Mouse (Mus musculus): ENCODE measurements around the gene Kl. TPM values are rescaled to one million over a fixed set of nuclear protein-coding genes. Genes with fewer than 3 reads are reported as not detected.
A peak's percentile ranks its signal among the peaks of the same experiment; 100 is the strongest.

Kl gene
- polyA plus RNA-seq, 1 experiment, result 0.69 TPM

DNA sequence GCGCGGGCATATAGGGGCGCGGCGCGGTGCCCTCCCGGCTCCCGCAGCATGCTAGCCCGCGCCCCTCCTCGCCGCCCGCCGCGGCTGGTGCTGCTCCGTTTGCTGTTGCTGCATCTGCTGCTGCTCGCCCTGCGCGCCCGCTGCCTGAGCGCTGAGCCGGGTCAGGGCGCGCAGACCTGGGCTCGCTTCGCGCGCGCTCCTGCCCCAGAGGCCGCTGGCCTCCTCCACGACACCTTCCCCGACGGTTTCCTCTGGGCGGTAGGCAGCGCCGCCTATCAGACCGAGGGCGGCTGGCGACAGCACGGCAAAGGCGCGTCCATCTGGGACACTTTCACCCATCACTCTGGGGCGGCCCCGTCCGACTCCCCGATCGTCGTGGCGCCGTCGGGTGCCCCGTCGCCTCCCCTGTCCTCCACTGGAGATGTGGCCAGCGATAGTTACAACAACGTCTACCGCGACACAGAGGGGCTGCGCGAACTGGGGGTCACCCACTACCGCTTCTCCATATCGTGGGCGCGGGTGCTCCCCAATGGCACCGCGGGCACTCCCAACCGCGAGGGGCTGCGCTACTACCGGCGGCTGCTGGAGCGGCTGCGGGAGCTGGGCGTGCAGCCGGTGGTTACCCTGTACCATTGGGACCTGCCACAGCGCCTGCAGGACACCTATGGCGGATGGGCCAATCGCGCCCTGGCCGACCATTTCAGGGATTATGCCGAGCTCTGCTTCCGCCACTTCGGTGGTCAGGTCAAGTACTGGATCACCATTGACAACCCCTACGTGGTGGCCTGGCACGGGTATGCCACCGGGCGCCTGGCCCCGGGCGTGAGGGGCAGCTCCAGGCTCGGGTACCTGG is 488 bp downstream of the Kl start:
- H3K36me3 ChIP-seq (ENCODE audit: control insufficient read depth, insufficient read depth, low read length, poor library complexity, severe bottlenecking), result no peaks in the 10 kb centered on the region
- peak overlapping the region; percentile 56 for H3K4me3 ChIP-seq (ENCODE audit: low read depth, low read length)
- H3K27ac ChIP-seq (ENCODE audit: insufficient read depth, low read length), result no peak overlapping the region
- peaks cover 12% of the 10 kb centered on the region; the same call in 1 of the 2 replicates for H3K27me3 ChIP-seq (ENCODE audit: control insufficient read depth, insufficient read depth, low read length, poor library complexity, severe bottlenecking)
- TF ChIP-seq POLR2A (IDR thresholded peaks at IDR 0.05; ENCODE audit: insufficient read depth, low read length), result no peak
- no peak for TF ChIP-seq EP300 (IDR thresholded peaks at IDR 0.05; ENCODE audit: insufficient read depth, low read depth, low read length)
- TF ChIP-seq CTCF (IDR thresholded peaks at IDR 0.05; ENCODE audit: low read depth, low read length), result no peak
- H3K9me3 ChIP-seq (replicated peaks; ENCODE audit: control insufficient read depth, insufficient read depth, low read length, poor library complexity, severe bottlenecking), result no peaks in the 10 kb centered on the region
- H3K9ac ChIP-seq (ENCODE audit: low read depth, poor library complexity, severe bottlenecking), result peak overlapping the region; percentile 35
- no peaks in the 10 kb centered on the region for H3K4me1 ChIP-seq (ENCODE audit: control insufficient read depth, insufficient read depth, low read length)

DNA sequence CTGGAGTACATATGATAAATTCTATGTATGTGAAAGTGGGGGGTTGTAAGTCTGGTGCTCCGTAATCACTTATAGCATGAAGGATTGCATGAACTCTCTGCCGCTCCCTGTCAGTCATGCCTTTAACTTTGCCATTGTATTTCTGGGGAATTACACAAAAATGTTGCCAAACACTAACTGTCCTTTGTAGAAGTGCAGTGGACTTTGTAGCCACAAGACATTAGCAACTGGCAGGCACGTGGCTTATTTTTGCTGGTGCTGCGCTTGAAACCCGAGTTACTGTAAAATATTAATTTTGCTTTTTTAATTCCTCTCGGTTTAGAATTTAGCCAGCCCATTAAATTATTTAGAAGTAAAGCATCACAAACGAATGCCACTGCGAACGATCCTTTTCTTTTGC is 2.4 kb downstream of the Kl start:
- no peaks in the 10 kb centered on the region for H3K9me3 ChIP-seq (replicated peaks; ENCODE audit: control insufficient read depth, insufficient read depth, low read length, poor library complexity, severe bottlenecking)
- H3K4me3 ChIP-seq (ENCODE audit: low read depth, low read length), result no peak overlapping the region
- no peaks in the 10 kb centered on the region for H3K4me1 ChIP-seq (ENCODE audit: control insufficient read depth, insufficient read depth, low read length)
- H3K9ac ChIP-seq (ENCODE audit: low read depth, poor library complexity, severe bottlenecking), result no peak overlapping the region
- no peak overlapping the region for H3K27ac ChIP-seq (ENCODE audit: insufficient read depth, low read length)
- H3K27me3 ChIP-seq (ENCODE audit: control insufficient read depth, insufficient read depth, low read length, poor library complexity, severe bottlenecking), result peaks cover 12% of the 10 kb centered on the region; the same call in 1 of the 2 replicates
- no peaks in the 10 kb centered on the region for H3K36me3 ChIP-seq (ENCODE audit: control insufficient read depth, insufficient read depth, low read length, poor library complexity, severe bottlenecking)
- TF ChIP-seq POLR2A (IDR thresholded peaks at IDR 0.05; ENCODE audit: insufficient read depth, low read length) (no peak), CTCF (IDR thresholded peaks at IDR 0.05; ENCODE audit: low read depth, low read length) (no peak), EP300 (IDR thresholded peaks at IDR 0.05; ENCODE audit: insufficient read depth, low read depth, low read length) (no peak)

DNA sequence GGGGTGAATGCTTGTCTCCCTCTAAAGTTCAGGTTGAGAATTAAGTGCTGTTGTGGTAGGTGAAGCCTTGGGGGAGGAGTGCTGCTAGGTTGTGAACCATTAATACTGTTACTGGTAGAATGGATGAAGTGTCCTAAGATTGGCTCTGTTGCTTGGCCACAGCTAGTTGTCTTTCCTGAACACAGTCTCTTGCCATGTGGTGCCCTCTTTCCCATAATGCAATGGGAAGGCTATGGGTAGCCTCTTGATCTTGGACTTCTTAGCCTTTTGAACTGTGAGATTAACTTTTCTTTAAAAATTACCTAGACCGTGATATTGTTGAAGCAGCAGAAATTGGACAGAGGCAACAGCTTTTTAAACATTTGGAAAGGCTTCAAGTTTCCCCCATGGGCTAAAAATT is 7.5 kb downstream of the Kl start:
- Histone ChIP-seq H3K9me3 (replicated peaks; ENCODE audit: control insufficient read depth, insufficient read depth, low read length, poor library complexity, severe bottlenecking) (no peaks in the 10 kb centered on the region), H3K36me3 (ENCODE audit: control insufficient read depth, insufficient read depth, low read length, poor library complexity, severe bottlenecking) (no peaks in the 10 kb centered on the region), H3K4me1 (ENCODE audit: control insufficient read depth, insufficient read depth, low read length) (peaks cover 2% of the 10 kb centered on the region), H3K9ac (ENCODE audit: low read depth, poor library complexity, severe bottlenecking) (no peak overlapping the region), H3K4me3 (ENCODE audit: low read depth, low read length) (no peak overlapping the region), H3K27me3 (ENCODE audit: control insufficient read depth, insufficient read depth, low read length, poor library complexity, severe bottlenecking) (no peaks in the 10 kb centered on the region), H3K27ac (ENCODE audit: insufficient read depth, low read length) (no peak overlapping the region)
- no peak for TF ChIP-seq POLR2A (IDR thresholded peaks at IDR 0.05; ENCODE audit: insufficient read depth, low read length)
- TF ChIP-seq CTCF (IDR thresholded peaks at IDR 0.05; ENCODE audit: low read depth, low read length), result no peak
- TF ChIP-seq EP300 (IDR thresholded peaks at IDR 0.05; ENCODE audit: insufficient read depth, low read depth, low read length), result no peak

DNA sequence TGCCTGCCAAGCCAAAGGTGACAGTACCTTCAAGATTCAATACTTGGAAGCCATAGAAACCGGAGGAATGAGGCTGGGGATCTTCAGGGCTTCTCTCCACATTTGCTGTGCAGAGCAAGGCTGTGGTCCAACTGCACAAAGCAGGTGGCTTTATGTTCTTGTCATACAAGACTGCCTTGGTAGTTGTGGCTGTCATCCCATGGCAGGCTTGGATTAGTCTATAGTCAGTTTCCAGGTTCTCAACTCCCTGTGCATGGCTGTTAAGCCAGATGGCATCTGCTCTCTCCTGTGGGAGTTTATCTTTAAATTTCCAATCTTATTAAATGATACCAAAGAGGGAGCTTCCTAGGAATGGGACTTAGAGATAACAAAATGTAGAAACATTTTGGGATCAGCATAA is 9.2 kb downstream of the Kl start:
- H3K27me3 ChIP-seq (ENCODE audit: control insufficient read depth, insufficient read depth, low read length, poor library complexity, severe bottlenecking), result no peaks in the 10 kb centered on the region
- peaks cover 2% of the 10 kb centered on the region for H3K4me1 ChIP-seq (ENCODE audit: control insufficient read depth, insufficient read depth, low read length)
- no peak overlapping the region for H3K27ac ChIP-seq (ENCODE audit: insufficient read depth, low read length)
- H3K36me3 ChIP-seq (ENCODE audit: control insufficient read depth, insufficient read depth, low read length, poor library complexity, severe bottlenecking), result no peaks in the 10 kb centered on the region
- H3K9me3 ChIP-seq (replicated peaks; ENCODE audit: control insufficient read depth, insufficient read depth, low read length, poor library complexity, severe bottlenecking), result no peaks in the 10 kb centered on the region
- TF ChIP-seq POLR2A (IDR thresholded peaks at IDR 0.05; ENCODE audit: insufficient read depth, low read length), result no peak
- TF ChIP-seq CTCF (IDR thresholded peaks at IDR 0.05; ENCODE audit: low read depth, low read length), result no peak
- no peak for TF ChIP-seq EP300 (IDR thresholded peaks at IDR 0.05; ENCODE audit: insufficient read depth, low read depth, low read length)
- no peak overlapping the region for H3K4me3 ChIP-seq (ENCODE audit: low read depth, low read length)
- H3K9ac ChIP-seq (ENCODE audit: low read depth, poor library complexity, severe bottlenecking), result no peak overlapping the region

DNA sequence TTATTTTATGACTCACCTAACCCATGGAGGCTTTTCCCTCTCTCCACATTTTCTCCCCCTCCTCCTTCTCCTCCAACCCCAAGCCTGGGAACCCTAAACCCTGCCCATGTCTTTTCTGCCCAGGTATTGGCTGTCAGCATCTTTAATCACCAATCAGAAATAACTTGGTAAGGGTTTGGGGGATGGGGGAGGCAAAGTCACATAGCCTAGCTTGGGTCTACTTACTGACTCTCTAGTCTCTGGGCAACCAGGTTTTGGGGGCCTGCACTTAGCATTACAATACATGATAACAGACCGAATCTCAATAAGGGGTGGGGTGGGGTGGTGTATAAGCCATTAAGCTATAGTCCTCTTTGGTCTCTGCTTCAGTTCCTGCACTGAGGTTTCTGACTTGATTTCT is 10.3 kb downstream of the Kl start:
- no peaks in the 10 kb centered on the region for H3K9me3 ChIP-seq (replicated peaks; ENCODE audit: control insufficient read depth, insufficient read depth, low read length, poor library complexity, severe bottlenecking)
- H3K27ac ChIP-seq (ENCODE audit: insufficient read depth, low read length), result no peak overlapping the region
- H3K36me3 ChIP-seq (ENCODE audit: control insufficient read depth, insufficient read depth, low read length, poor library complexity, severe bottlenecking), result no peaks in the 10 kb centered on the region
- H3K9ac ChIP-seq (ENCODE audit: low read depth, poor library complexity, severe bottlenecking), result no peak overlapping the region
- H3K4me3 ChIP-seq (ENCODE audit: low read depth, low read length), result no peak overlapping the region
- no peak for TF ChIP-seq EP300 (IDR thresholded peaks at IDR 0.05; ENCODE audit: insufficient read depth, low read depth, low read length)
- TF ChIP-seq POLR2A (IDR thresholded peaks at IDR 0.05; ENCODE audit: insufficient read depth, low read length), result no peak
- no peak for TF ChIP-seq CTCF (IDR thresholded peaks at IDR 0.05; ENCODE audit: low read depth, low read length)
- H3K4me1 ChIP-seq (ENCODE audit: control insufficient read depth, insufficient read depth, low read length), result peaks cover 2% of the 10 kb centered on the region
- H3K27me3 ChIP-seq (ENCODE audit: control insufficient read depth, insufficient read depth, low read length, poor library complexity, severe bottlenecking), result no peaks in the 10 kb centered on the region

- Histone ChIP-seq H3K27me3 (ENCODE audit: control insufficient read depth, insufficient read depth, low read length, poor library complexity, severe bottlenecking) (no peaks in the 10 kb centered on the region), H3K9me3 (replicated peaks; ENCODE audit: control insufficient read depth, insufficient read depth, low read length, poor library complexity, severe bottlenecking) (no peaks in the 10 kb centered on the region; the same call in 1 of the 2 replicates), H3K27ac (ENCODE audit: insufficient read depth, low read length) (no peak overlapping the region), H3K4me1 (ENCODE audit: control insufficient read depth, insufficient read depth, low read length) (peaks cover 2% of the 10 kb centered on the region), H3K9ac (ENCODE audit: low read depth, poor library complexity, severe bottlenecking) (no peak overlapping the region), H3K36me3 (ENCODE audit: control insufficient read depth, insufficient read depth, low read length, poor library complexity, severe bottlenecking) (no peaks in the 10 kb centered on the region), H3K4me3 (ENCODE audit: low read depth, low read length) (no peak overlapping the region)
- TF ChIP-seq EP300 (IDR thresholded peaks at IDR 0.05; ENCODE audit: insufficient read depth, low read depth, low read length) (no peak), POLR2A (IDR thresholded peaks at IDR 0.05; ENCODE audit: insufficient read depth, low read length) (no peak), CTCF (IDR thresholded peaks at IDR 0.05; ENCODE audit: low read depth, low read length) (no peak)
These were observed 15.5 kb downstream of the Kl start for GRCm38 (mm10) chr5:150967925-150968324.

Data from ES-Bruce4 (cell line).